Mouse (Mus musculus) frontal cortex, postnatal 25 days (tissue): ENCODE data around the gene Dclk3.

Source experiments
- DNase-seq, 2 experiments: peaks; one replicate each; pipeline ENCODE4 v3.0.0; 2022; ENCODE audit warnings: low spot score in 2 of 2

The Dclk3 gene

GRCm38 (mm10) chr9:111486645-111487477 lies 48.0 kb downstream of the Dclk3 start:
- no peak for DNase-seq

- no peak for DNase-seq
These were observed 51.7 kb downstream of the Dclk3 start for GRCm38 (mm10) chr9:111490583-111490982.

- no peak for DNase-seq
These were observed 52.4 kb downstream of the Dclk3 start for GRCm38 (mm10) chr9:111491280-111491679.

GRCm38 (mm10) chr9:111493490-111493889 lies 54.6 kb downstream of the Dclk3 start:
- no peak for DNase-seq

- peak; percentile 68 to 72 for DNase-seq
These were observed 56.7 kb downstream of the Dclk3 start for GRCm38 (mm10) chr9:111495561-111495960.

- DNase-seq = peak; percentile 70 to 76
These were observed 58.4 kb downstream of the Dclk3 start for GRCm38 (mm10) chr9:111497074-111497811.

GRCm38 (mm10) chr9:111500211-111500610 lies 61.3 kb downstream of the Dclk3 start:
- DNase-seq = no peak

GRCm38 (mm10) chr9:111506075-111506474 lies 67.2 kb downstream of the Dclk3 start:
- no peak for DNase-seq

GRCm38 (mm10) chr9:111514586-111515473 lies 75.9 kb downstream of the Dclk3 start:
- no peak for DNase-seq

- DNase-seq = no peak
These were observed 76.7 kb downstream of the Dclk3 start for GRCm38 (mm10) chr9:111515536-111515935.

GRCm38 (mm10) chr9:111522226-111522625 lies 83.3 kb downstream of the Dclk3 start:
- no peak for DNase-seq

GRCm38 (mm10) chr9:111523111-111523510 lies 84.2 kb downstream of the Dclk3 start:
- DNase-seq = no peak

GRCm38 (mm10) chr9:111523871-111524270 lies 85.0 kb downstream of the Dclk3 start:
- no peak for DNase-seq

GRCm38 (mm10) chr9:111534744-111535423 lies 96.0 kb downstream of the Dclk3 start:
- DNase-seq = no peak

GRCm38 (mm10) chr9:111535445-111536064 lies 96.7 kb downstream of the Dclk3 start:
- DNase-seq = no peak
